Mouse (Mus musculus) erythroblast, embryonic 14.5 days (primary cell): ENCODE measurements at regions not wholly inside any gene's neighbourhood (a gene's known extent, or its start where the extent isn't known, plus 50 kb on each side); places are given as distances from the start of the nearest gene placed in this dataset.

ENCODE experiments used
- GATA1 ChIP-seq: IDR thresholded peaks from 2 replicates; pipeline ENCODE4 v1.6.1; 2012; ENCODE audit warnings: low read length, inconsistent platforms, mixed read lengths
- TAL1 ChIP-seq: IDR thresholded peaks from 3 replicates; pipeline ENCODE4 v1.6.1; 2012; ENCODE audit warnings: low read length, inconsistent platforms, mixed read lengths

DNA sequence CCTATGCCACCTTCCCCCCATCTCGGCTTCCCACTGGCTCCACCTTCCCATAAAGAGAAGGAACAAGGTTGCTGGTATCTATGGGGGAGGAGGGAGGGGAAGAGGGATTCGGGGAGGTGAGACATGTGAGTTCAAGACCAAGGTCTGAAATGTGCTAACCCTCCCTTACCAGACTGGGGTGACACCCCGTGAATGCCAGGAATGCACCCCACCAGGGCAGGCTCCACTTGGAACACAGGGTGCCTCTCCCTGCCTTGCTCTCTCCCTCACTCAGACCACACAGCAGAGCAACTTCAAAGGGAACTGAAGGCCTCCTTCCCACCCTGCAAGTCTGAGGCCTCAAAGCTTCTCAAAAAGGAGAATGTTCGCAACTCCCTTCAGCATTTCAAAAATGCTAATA, 230.5 kb upstream of the Rgma start:
- TF ChIP-seq TAL1 (no peak), GATA1 (no peak)
